Mouse (Mus musculus): ENCODE measurements around the gene Atg7. TPM values are rescaled to one million over a fixed set of nuclear protein-coding genes. Genes with fewer than 3 reads are reported as not detected.

Gene Atg7
- total and polyA plus RNA-seq, 3 experiments: 11.1 to 15.7 (median 14.8) TPM

DNA sequence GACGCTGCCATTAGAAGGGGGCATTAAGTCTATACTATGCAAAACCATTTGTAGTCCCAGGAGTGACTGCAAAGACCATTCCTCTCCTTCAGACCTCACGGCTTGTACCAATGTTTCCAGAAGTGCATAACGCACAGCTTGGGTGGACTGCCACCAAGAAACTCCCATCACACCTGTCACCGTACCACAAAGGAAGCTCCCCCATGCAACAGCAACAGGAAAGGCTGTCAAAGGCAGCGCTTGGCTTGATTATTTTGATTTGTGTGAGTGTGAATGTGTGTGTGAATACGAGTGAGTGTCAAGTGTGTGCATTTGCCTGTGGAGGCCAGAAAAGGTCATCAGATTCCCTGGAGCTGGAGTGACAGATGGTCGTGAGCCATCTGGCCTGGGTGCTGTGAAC is 252.3 kb downstream of the Atg7 start:
- Histone ChIP-seq H3K36me3 (replicated peaks in 1 of 2; ENCODE audit: control insufficient read depth in 1 of 2, insufficient read depth in 1 of 2, low read length in 1 of 2) (peaks cover 6 to 59% of the 10 kb centered on the region in 2 experiments), H3K79me2 (replicated peaks; ENCODE audit: control insufficient read depth, extremely low read depth, insufficient read depth, poor library complexity, severe bottlenecking) (peaks cover 85% of the 10 kb centered on the region), H3K4me2 (ENCODE audit: insufficient read depth, low read depth, poor library complexity, severe bottlenecking) (no peak overlapping the region), H3K27ac (ENCODE audit: insufficient read depth, low read depth) (no peak overlapping the region), H3K4me3 (replicated peaks in 1 of 3; ENCODE audit: low read depth in 2 of 3, low read length in 2 of 3, poor library complexity in 1 of 3) (no peak overlapping the region), H3K9ac (ENCODE audit: insufficient read depth, low read depth) (no peak overlapping the region), H3K27me3 (replicated peaks) (no peaks in the 10 kb centered on the region), H3K9me3 (replicated peaks; ENCODE audit: low read length) (peaks cover 9% of the 10 kb centered on the region), H3K4me1 (ENCODE audit: control insufficient read depth in 1 of 2, insufficient read depth in 2 of 2) (peaks cover 39 to 72% of the 10 kb centered on the region in 2 experiments)
- TF ChIP-seq USF1 (IDR thresholded peaks at IDR 0.05; ENCODE audit: low read depth, low read length) (no peak), BHLHE40 (IDR thresholded peaks at IDR 0.05; ENCODE audit: low read depth, low read length) (no peak), MAFK (IDR thresholded peaks at IDR 0.05; ENCODE audit: insufficient replicate concordance, low read length) (no peak), SIN3A (IDR thresholded peaks at IDR 0.05; ENCODE audit: low read length) (no peak), IRF4 (IDR thresholded peaks at IDR 0.05; ENCODE audit: low read depth, low read length) (no peak), HCFC1 (IDR thresholded peaks at IDR 0.05; ENCODE audit: low read depth, low read length) (no peak), MAZ (IDR thresholded peaks at IDR 0.05; ENCODE audit: low read depth, low read length) (no peak), RAD21 (IDR thresholded peaks at IDR 0.05; ENCODE audit: low read depth, low read length) (no peak), ZC3H11A (IDR thresholded peaks at IDR 0.05; ENCODE audit: low read depth, low read length) (no peak), UBTF (IDR thresholded peaks at IDR 0.05; ENCODE audit: low read depth, low read length) (no peak), ELF1 (IDR thresholded peaks at IDR 0.05; ENCODE audit: low read depth, low read length) (no peak), TBP (conservative IDR thresholded peaks at IDR 0.05; ENCODE audit: low read depth, low read length) (no peak), TCF12 (IDR thresholded peaks at IDR 0.05; ENCODE audit: low read depth, low read length) (no peak), CHD1 (IDR thresholded peaks at IDR 0.05; ENCODE audit: low read depth, low read length) (no peak), ETS1 (conservative IDR thresholded peaks at IDR 0.05; ENCODE audit: low read depth, low read length) (no peak), PAX5 (IDR thresholded peaks at IDR 0.05; ENCODE audit: low read length) (no peak), E2F4 (IDR thresholded peaks at IDR 0.05; ENCODE audit: insufficient replicate concordance, low read depth, low read length) (no peak), JUN (IDR thresholded peaks at IDR 0.05; ENCODE audit: insufficient read depth, low read depth, low read length) (no peak), CTCF (conservative IDR thresholded peaks at IDR 0.05 in 1 of 2, IDR thresholded peaks at IDR 0.05 in 1 of 2; ENCODE audit: low read depth in 2 of 2, low read length in 2 of 2) (no peak), POLR2A (IDR thresholded peaks at IDR 0.05; ENCODE audit: low read depth, low read length) (no peak)
- DNase-seq (ENCODE audit: extremely low read depth): no peak
- in situ Hi-C loops (cut with MboI; ENCODE audit: low pct_ligation_motif_present, low pct_unique_long_range_greater_than_20kb, low sequenced_read_pairs) (no loop called here), dilution Hi-C loops (cut with MboI; ENCODE audit: extremely low pct_ligation_motif_present, extremely low pct_unique_long_range_greater_than_20kb, low sequenced_read_pairs) (no loop called here)

DNA sequence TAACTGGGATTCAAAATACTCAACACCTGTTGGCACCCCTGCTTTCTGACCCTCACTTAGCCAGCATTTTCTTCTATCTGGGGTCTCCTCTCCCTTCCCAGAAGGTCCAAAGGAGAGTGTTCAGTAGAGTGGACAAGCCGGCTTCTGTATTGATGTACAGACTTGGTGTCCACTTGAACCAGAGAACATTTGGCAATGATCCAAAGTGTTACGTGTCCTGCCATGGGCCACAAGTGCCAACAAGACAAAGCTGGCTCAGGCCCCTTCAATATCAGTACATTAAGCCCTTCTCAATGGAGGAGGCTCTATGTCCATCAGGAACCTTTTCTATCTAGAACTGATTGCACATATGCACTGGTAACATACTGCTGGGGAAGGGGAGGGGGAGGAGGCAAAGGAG is 253.4 kb downstream of the Atg7 start:
- no peak overlapping the region for H3K4me2 ChIP-seq (ENCODE audit: insufficient read depth, low read depth, poor library complexity, severe bottlenecking)
- no peak overlapping the region for H3K27ac ChIP-seq (ENCODE audit: insufficient read depth, low read depth)
- TF ChIP-seq EP300 (IDR thresholded peaks at IDR 0.05; ENCODE audit: low read length): no peak
- no peak for TF ChIP-seq CHD2 (IDR thresholded peaks at IDR 0.05; ENCODE audit: low read length)
- no peak for TF ChIP-seq MEF2A (IDR thresholded peaks at IDR 0.05; ENCODE audit: borderline replicate concordance, low read depth, low read length)
- TF ChIP-seq ZKSCAN1 (IDR thresholded peaks at IDR 0.05; ENCODE audit: borderline replicate concordance, low read depth, low read length): no peak
- TF ChIP-seq ZC3H11A (IDR thresholded peaks at IDR 0.05; ENCODE audit: low read depth, low read length): no peak
- no peak for TF ChIP-seq TBP (conservative IDR thresholded peaks at IDR 0.05; ENCODE audit: low read depth, low read length)
- TF ChIP-seq MAZ (IDR thresholded peaks at IDR 0.05; ENCODE audit: low read depth, low read length): no peak
- no peak for TF ChIP-seq GABPA (IDR thresholded peaks at IDR 0.05; ENCODE audit: insufficient replicate concordance, low read depth, low read length)
- no peak for TF ChIP-seq RCOR1 (conservative IDR thresholded peaks at IDR 0.05; ENCODE audit: low read depth, low read length)
- no peak for TF ChIP-seq IRF4 (IDR thresholded peaks at IDR 0.05; ENCODE audit: low read depth, low read length)
- no peak for TF ChIP-seq TCF12 (IDR thresholded peaks at IDR 0.05; ENCODE audit: low read depth, low read length)
- no peak for TF ChIP-seq ETS1 (conservative IDR thresholded peaks at IDR 0.05; ENCODE audit: low read depth, low read length)
- no peak for TF ChIP-seq JUN (IDR thresholded peaks at IDR 0.05; ENCODE audit: insufficient read depth, low read depth, low read length)
- TF ChIP-seq SIN3A (IDR thresholded peaks at IDR 0.05; ENCODE audit: low read length): no peak
- no peak for TF ChIP-seq NRF1 (IDR thresholded peaks at IDR 0.05; ENCODE audit: low read depth, low read length)
- TF ChIP-seq ZNF384 (IDR thresholded peaks at IDR 0.05; ENCODE audit: low read depth, low read length): no peak
- no peak for TF ChIP-seq SMC3 (IDR thresholded peaks at IDR 0.05; ENCODE audit: low read depth, low read length)
- no peak for TF ChIP-seq MAX (IDR thresholded peaks at IDR 0.05; ENCODE audit: low read length)
- TF ChIP-seq PAX5 (IDR thresholded peaks at IDR 0.05; ENCODE audit: low read length): no peak
- TF ChIP-seq BHLHE40 (IDR thresholded peaks at IDR 0.05; ENCODE audit: low read depth, low read length): no peak
- H3K4me3 ChIP-seq (replicated peaks in 1 of 3; ENCODE audit: low read depth in 2 of 3, low read length in 2 of 3, poor library complexity in 1 of 3): no peak overlapping the region
- peaks cover 81% of the 10 kb centered on the region for H3K79me2 ChIP-seq (replicated peaks; ENCODE audit: control insufficient read depth, extremely low read depth, insufficient read depth, poor library complexity, severe bottlenecking)
- in situ Hi-C loops (cut with MboI; ENCODE audit: low pct_ligation_motif_present, low pct_unique_long_range_greater_than_20kb, low sequenced_read_pairs): no loop called here
- no peak for DNase-seq (ENCODE audit: extremely low read depth)
- H3K27me3 ChIP-seq (replicated peaks): no peaks in the 10 kb centered on the region
- dilution Hi-C loops (cut with MboI; ENCODE audit: extremely low pct_ligation_motif_present, extremely low pct_unique_long_range_greater_than_20kb, low sequenced_read_pairs): no loop called here
- no peak overlapping the region for H3K9ac ChIP-seq (ENCODE audit: insufficient read depth, low read depth)
- H3K36me3 ChIP-seq (replicated peaks in 1 of 2; ENCODE audit: control insufficient read depth in 1 of 2, insufficient read depth in 1 of 2, low read length in 1 of 2): peaks cover 3 to 54% of the 10 kb centered on the region in 2 experiments
- H3K4me1 ChIP-seq (ENCODE audit: control insufficient read depth in 1 of 2, insufficient read depth in 2 of 2): peaks cover 30 to 64% of the 10 kb centered on the region in 2 experiments
- peaks cover 9% of the 10 kb centered on the region for H3K9me3 ChIP-seq (replicated peaks; ENCODE audit: low read length)
